Mouse (Mus musculus): ENCODE results near the gene Mixl1.

Gene Mixl1

GRCm38 (mm10) chr1:180696626-180697352 lies at the start of gene Mixl1:
Gene Mixl1, minus strand, starts transcription at chr1:180697034.
- in situ Hi-C loops (cut with MboI; ENCODE audit: low pct_unique_long_range_greater_than_20kb in 1 of 2, low sequenced_read_pairs in 2 of 2, unreplicated experiment in 1 of 2) = no loop called here

GRCm38 (mm10) chr1:180729231-180729630 lies 32.4 kb upstream of the Mixl1 start:
- in situ Hi-C loops (cut with MboI; ENCODE audit: low pct_unique_long_range_greater_than_20kb in 1 of 2, low sequenced_read_pairs in 2 of 2, unreplicated experiment in 1 of 2) = no loop called here

- in situ Hi-C loops (cut with MboI; ENCODE audit: low pct_unique_long_range_greater_than_20kb in 1 of 2, low sequenced_read_pairs in 2 of 2, unreplicated experiment in 1 of 2) = no loop called here
Observed at GRCm38 (mm10) chr1:180726183-180726582, 29.3 kb upstream of the Mixl1 start.

- in situ Hi-C loops (cut with MboI; ENCODE audit: low pct_unique_long_range_greater_than_20kb in 1 of 2, low sequenced_read_pairs in 2 of 2, unreplicated experiment in 1 of 2) = no loop called here
Observed at GRCm38 (mm10) chr1:180725704-180726179, 28.9 kb upstream of the Mixl1 start, which contains the start of gene Acbd3. Gene Acbd3, plus strand, starts transcription at chr1:180726043.

- in situ Hi-C loops (cut with MboI; ENCODE audit: low pct_unique_long_range_greater_than_20kb in 1 of 2, low sequenced_read_pairs in 2 of 2, unreplicated experiment in 1 of 2) = no loop called here
Observed at GRCm38 (mm10) chr1:180723701-180724238, 26.9 kb upstream of the Mixl1 start.

- in situ Hi-C loops (cut with MboI; ENCODE audit: low pct_unique_long_range_greater_than_20kb in 1 of 2, low sequenced_read_pairs in 2 of 2, unreplicated experiment in 1 of 2) = no loop called here
Observed at GRCm38 (mm10) chr1:180722608-180723007, 25.8 kb upstream of the Mixl1 start.

- in situ Hi-C loops (cut with MboI; ENCODE audit: low pct_unique_long_range_greater_than_20kb in 1 of 2, low sequenced_read_pairs in 2 of 2, unreplicated experiment in 1 of 2) = no loop called here
Observed at GRCm38 (mm10) chr1:180719951-180720689, 23.3 kb upstream of the Mixl1 start.

GRCm38 (mm10) chr1:180719483-180719882 lies 22.6 kb upstream of the Mixl1 start:
- in situ Hi-C loops (cut with MboI; ENCODE audit: low pct_unique_long_range_greater_than_20kb in 1 of 2, low sequenced_read_pairs in 2 of 2, unreplicated experiment in 1 of 2) = no loop called here

- in situ Hi-C loops (cut with MboI; ENCODE audit: low pct_unique_long_range_greater_than_20kb in 1 of 2, low sequenced_read_pairs in 2 of 2, unreplicated experiment in 1 of 2) = no loop called here
Observed at GRCm38 (mm10) chr1:180718756-180719155, 21.9 kb upstream of the Mixl1 start.

GRCm38 (mm10) chr1:180708935-180709776 lies 12.3 kb upstream of the Mixl1 start:
- in situ Hi-C loops (cut with MboI; ENCODE audit: low pct_unique_long_range_greater_than_20kb in 1 of 2, low sequenced_read_pairs in 2 of 2, unreplicated experiment in 1 of 2) = no loop called here

- in situ Hi-C loops (cut with MboI; ENCODE audit: low pct_unique_long_range_greater_than_20kb in 1 of 2, low sequenced_read_pairs in 2 of 2, unreplicated experiment in 1 of 2) = no loop called here
Observed at GRCm38 (mm10) chr1:180707813-180708212, 11.0 kb upstream of the Mixl1 start.

- in situ Hi-C loops (cut with MboI; ENCODE audit: low pct_unique_long_range_greater_than_20kb in 1 of 2, low sequenced_read_pairs in 2 of 2, unreplicated experiment in 1 of 2) = no loop called here
Observed at GRCm38 (mm10) chr1:180707368-180707767, 10.5 kb upstream of the Mixl1 start.

- in situ Hi-C loops (cut with MboI; ENCODE audit: low pct_unique_long_range_greater_than_20kb in 1 of 2, low sequenced_read_pairs in 2 of 2, unreplicated experiment in 1 of 2) = no loop called here
Observed at GRCm38 (mm10) chr1:180703400-180703799, 6.6 kb upstream of the Mixl1 start.

GRCm38 (mm10) chr1:180698063-180698462 lies 1.2 kb upstream of the Mixl1 start:
- in situ Hi-C loops (cut with MboI; ENCODE audit: low pct_unique_long_range_greater_than_20kb in 1 of 2, low sequenced_read_pairs in 2 of 2, unreplicated experiment in 1 of 2) = no loop called here

- in situ Hi-C loops (cut with MboI; ENCODE audit: low pct_unique_long_range_greater_than_20kb in 1 of 2, low sequenced_read_pairs in 2 of 2, unreplicated experiment in 1 of 2) = no loop called here
Observed at GRCm38 (mm10) chr1:180691284-180691683, 5.5 kb downstream of the Mixl1 start.

All from mouse embryonic stem cell (cell line).